Mouse (Mus musculus) limb, embryonic 13.5 days (tissue): ENCODE results near the gene Mcm9. TPM values are rescaled to one million over a fixed set of nuclear protein-coding genes. Genes with fewer than 3 reads are reported as not detected.

Experiments used
- ATAC-seq: fragments of 200-750 bp; cut with Nextera tagmentation; 2 replicates; pipeline ENCODE4 v1.8.0; 2017; ENCODE audit warnings: low read depth, moderate number of reproducible peaks, moderate TSS enrichment; ENCODE audit not compliant: low FRiP score
- H3K27ac ChIP-seq: fragments of 300-500 bp; sonication (generic); 2 replicates; pipeline ENCODE4 v1.5.1; 2015; ENCODE audit warnings: inconsistent platforms, mild to moderate bottlenecking, moderate library complexity
- H3K27me3 ChIP-seq: fragments of 300-500 bp; sonication (generic); 2 replicates; pipeline ENCODE4 v1.6.1; 2015; ENCODE audit warnings: mild to moderate bottlenecking, inconsistent platforms
- H3K36me3 ChIP-seq: fragments of 300-500 bp; sonication (generic); 2 replicates; pipeline ENCODE4 v1.6.1; 2015; ENCODE audit warnings: inconsistent platforms, mild to moderate bottlenecking, moderate library complexity
- H3K4me1 ChIP-seq: fragments of 300-500 bp; sonication (generic); 2 replicates; pipeline ENCODE4 v1.6.1; 2015; ENCODE audit warnings: inconsistent platforms
- H3K4me2 ChIP-seq: fragments of 300-500 bp; sonication (generic); replicated peaks from 2 replicates; pipeline ENCODE4 v1.6.1; 2015; ENCODE audit warnings: inconsistent platforms, mild to moderate bottlenecking, moderate library complexity
- H3K4me3 ChIP-seq: fragments of 300-500 bp; sonication (generic); 2 replicates; pipeline ENCODE4 v1.5.1; 2015; ENCODE audit warnings: moderate library complexity, mild to moderate bottlenecking, inconsistent platforms
- H3K9ac ChIP-seq: fragments of 300-500 bp; sonication (generic); 2 replicates; pipeline ENCODE4 v1.6.1; 2015; ENCODE audit warnings: mild to moderate bottlenecking, inconsistent platforms
- H3K9me3 ChIP-seq: fragments of 300-500 bp; sonication (generic); 2 replicates; pipeline ENCODE4 v1.6.1; 2016; ENCODE audit warnings: inconsistent platforms
- WGBS: fragments of 180-500 bp; shearing (Covaris S2); methylation state at CpG from one replicate; pipeline ENCODE4 v1.1.7; 2015; 5-methylcytosine and 5-hydroxymethylcytosine counted together
- polyA plus RNA-seq: library from polyadenylated mRNA; unstranded; fragments of >200 nt; fragmentation: Nextera tagmentation; extraction: Ambion mirVana; gene quantifications from 2 replicates; pipeline ENCODE4 v1.2.1, GENCODE M21; 2015

The Mcm9 gene
- polyA plus RNA-seq, 1 experiment from 2014 or later: 12.6 TPM

GRCm38 (mm10) chr10:53608274-53608673, 22.0 kb downstream of the Mcm9 start:
- Histone ChIP-seq H3K27me3 (no peaks in the 10 kb centered on the region), H3K27ac (no peak overlapping the region), H3K9me3 (no peaks in the 10 kb centered on the region), H3K4me3 (no peak overlapping the region), H3K9ac (no peak overlapping the region), H3K4me2 (no peak overlapping the region), H3K36me3 (peaks cover 62% of the 10 kb centered on the region), H3K4me1 (no peaks in the 10 kb centered on the region)
- no peak for ATAC-seq
- WGBS: 57% methylated on average over 2 of the region's 2 CpGs

GRCm38 (mm10) chr10:53605328-53605727, 24.9 kb downstream of the Mcm9 start:
- Histone ChIP-seq H3K27ac (no peak overlapping the region), H3K9me3 (no peaks in the 10 kb centered on the region), H3K9ac (no peak overlapping the region), H3K4me3 (no peak overlapping the region), H3K4me2 (no peak overlapping the region), H3K36me3 (peaks cover 63% of the 10 kb centered on the region), H3K27me3 (no peaks in the 10 kb centered on the region), H3K4me1 (peaks cover 15% of the 10 kb centered on the region; the same call in 1 of the 2 replicates)
- 69% methylated on average over 2 of the region's 2 CpGs for WGBS
- ATAC-seq: no peak

- Histone ChIP-seq H3K36me3 (peaks cover 23% of the 10 kb centered on the region), H3K4me2 (peak overlapping the region; percentile 58), H3K27me3 (no peaks in the 10 kb centered on the region), H3K27ac (no peak overlapping the region), H3K9ac (no peak overlapping the region), H3K4me1 (peaks cover 45% of the 10 kb centered on the region), H3K4me3 (peak overlapping the region; percentile 24), H3K9me3 (no peaks in the 10 kb centered on the region)
- WGBS: 57% methylated on average over 5 of the region's 5 CpGs
- ATAC-seq: no peak
These were observed 31.4 kb downstream of the Mcm9 start for GRCm38 (mm10) chr10:53598821-53599220.

- Histone ChIP-seq H3K9ac (peak overlapping the region; percentile 99), H3K4me1 (peaks cover 45% of the 10 kb centered on the region), H3K4me2 (peak overlapping the region; percentile 65), H3K9me3 (no peaks in the 10 kb centered on the region), H3K27me3 (no peaks in the 10 kb centered on the region), H3K27ac (peak overlapping the region; percentile 99), H3K36me3 (peaks cover 10% of the 10 kb centered on the region), H3K4me3 (peak overlapping the region; percentile 97)
- WGBS: under 1% methylated on average over 91 of the region's 99 CpGs
- ATAC-seq: peak; percentile 3; the same call in 1 of the 2 replicates
These were observed 32.9 kb downstream of the Mcm9 start for GRCm38 (mm10) chr10:53597121-53597881.

- under 1% methylated on average over 52 of the region's 52 CpGs for WGBS
- Histone ChIP-seq H3K9ac (peak within 1 kb of the TSS; percentile 99), H3K9me3 (no peaks in the 10 kb centered on the region), H3K36me3 (peaks cover 10% of the 10 kb centered on the region), H3K4me3 (peak within 1 kb of the TSS; percentile 97), H3K4me2 (peak within 1 kb of the TSS; percentile 68), H3K27me3 (no peaks in the 10 kb centered on the region), H3K4me1 (peaks cover 42% of the 10 kb centered on the region), H3K27ac (peak within 1 kb of the TSS; percentile 99)
- ATAC-seq: peak; percentile 99
These were observed 33.5 kb downstream of the Mcm9 start, which contains the start of gene Asf1a for GRCm38 (mm10) chr10:53596677-53597120. TSS of gene Asf1a (plus strand) at chr10:53596757.

DNA sequence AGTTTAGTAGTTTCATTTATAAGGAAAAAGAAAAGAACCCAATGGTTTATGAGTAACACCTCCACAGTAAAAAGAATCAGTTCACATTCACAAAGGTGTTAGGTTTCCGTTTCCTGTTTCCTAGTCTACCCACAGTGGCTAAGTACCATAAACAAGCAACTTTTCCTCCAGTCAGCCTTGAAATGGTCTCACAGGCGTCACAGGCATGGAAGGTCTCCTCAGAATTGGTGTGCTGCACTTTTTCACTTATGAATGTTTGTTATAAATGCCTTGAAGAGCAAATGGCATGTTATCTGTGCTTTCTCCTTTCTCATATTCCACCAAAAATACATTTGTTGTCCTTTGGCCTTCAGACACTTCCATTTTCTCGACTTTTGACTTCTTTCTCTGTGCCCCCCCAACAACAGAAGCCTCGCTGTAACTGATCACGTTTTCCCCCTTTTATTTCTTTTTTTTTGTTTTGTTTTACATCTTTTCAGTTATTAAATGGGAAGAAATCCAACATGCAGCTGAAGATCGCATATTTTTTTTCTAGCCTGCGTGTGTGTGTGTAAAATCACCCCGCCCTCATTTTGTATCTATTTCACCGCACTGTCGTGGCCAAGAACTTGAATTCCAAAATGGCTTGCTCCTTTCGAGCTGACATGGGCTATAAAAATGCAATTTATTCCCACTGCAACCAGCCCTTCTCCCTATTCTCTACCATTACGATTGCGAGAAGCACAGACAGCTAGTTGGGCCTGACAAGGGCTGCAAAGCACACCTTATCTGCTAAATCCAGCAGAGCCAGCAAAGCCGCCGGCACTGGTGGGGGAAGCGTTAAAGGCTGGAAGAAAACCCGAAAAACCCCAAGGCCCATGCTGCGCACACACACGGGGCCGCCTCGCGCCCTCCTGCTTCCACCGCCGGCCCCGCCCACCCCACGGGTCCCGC, 34.2 kb downstream of the Mcm9 start:
- WGBS: 4% methylated on average over 24 of the region's 27 CpGs

GRCm38 (mm10) chr10:53585777-53586176, 44.5 kb downstream of the Mcm9 start:
- no peak overlapping the region for H3K4me2 ChIP-seq
- no peak overlapping the region for H3K27ac ChIP-seq
- H3K27me3 ChIP-seq: no peaks in the 10 kb centered on the region
- H3K9me3 ChIP-seq: no peaks in the 10 kb centered on the region
- H3K4me1 ChIP-seq: peaks cover 5% of the 10 kb centered on the region; the same call in 1 of the 2 replicates
- no peak overlapping the region for H3K9ac ChIP-seq
- H3K4me3 ChIP-seq: no peak overlapping the region
- ATAC-seq: no peak
- 73% methylated on average over 3 of the region's 3 CpGs for WGBS
- no peaks in the 10 kb centered on the region; the same call in 1 of the 2 replicates for H3K36me3 ChIP-seq

More for the DNA sequence above, 34.2 kb downstream of the Mcm9 start:
- H3K36me3 ChIP-seq: peaks cover 7% of the 10 kb centered on the region
- peak overlapping the region; percentile 99 for H3K27ac ChIP-seq
- H3K4me3 ChIP-seq: peak overlapping the region; percentile 97
- no peaks in the 10 kb centered on the region for H3K9me3 ChIP-seq
- ATAC-seq: peak; percentile 94
- H3K9ac ChIP-seq: peak overlapping the region; percentile 75
- peak overlapping the region; percentile 68 for H3K4me2 ChIP-seq
- no peaks in the 10 kb centered on the region for H3K27me3 ChIP-seq
- H3K4me1 ChIP-seq: peaks cover 36% of the 10 kb centered on the region

- no peak overlapping the region for H3K27ac ChIP-seq
- H3K9ac ChIP-seq: peak overlapping the region; percentile 48; the same call in 1 of the 2 replicates
- peak overlapping the region; percentile 44 for H3K4me3 ChIP-seq
- H3K4me1 ChIP-seq: peaks cover 5% of the 10 kb centered on the region
- no peaks in the 10 kb centered on the region for H3K36me3 ChIP-seq
- WGBS: 23% methylated on average over 8 of the region's 12 CpGs
- H3K27me3 ChIP-seq: no peaks in the 10 kb centered on the region
- peak; percentile 49 for ATAC-seq
- H3K4me2 ChIP-seq: peak overlapping the region; percentile 74
- H3K9me3 ChIP-seq: no peaks in the 10 kb centered on the region
These were observed 49.2 kb downstream of the Mcm9 start for GRCm38 (mm10) chr10:53581087-53581486.

GRCm38 (mm10) chr10:53580621-53581081, 49.6 kb downstream of the Mcm9 start:
- Histone ChIP-seq H3K4me3 (peak overlapping the region; percentile 44), H3K4me1 (peaks cover 5% of the 10 kb centered on the region), H3K27me3 (no peaks in the 10 kb centered on the region), H3K9ac (peak overlapping the region; percentile 59), H3K4me2 (peak overlapping the region; percentile 74), H3K9me3 (no peaks in the 10 kb centered on the region), H3K27ac (no peak overlapping the region), H3K36me3 (no peaks in the 10 kb centered on the region)
- whole genome bisulfite sequencing: 14% methylated on average over 14 of the region's 14 CpGs
- ATAC-seq: peak; percentile 88

DNA sequence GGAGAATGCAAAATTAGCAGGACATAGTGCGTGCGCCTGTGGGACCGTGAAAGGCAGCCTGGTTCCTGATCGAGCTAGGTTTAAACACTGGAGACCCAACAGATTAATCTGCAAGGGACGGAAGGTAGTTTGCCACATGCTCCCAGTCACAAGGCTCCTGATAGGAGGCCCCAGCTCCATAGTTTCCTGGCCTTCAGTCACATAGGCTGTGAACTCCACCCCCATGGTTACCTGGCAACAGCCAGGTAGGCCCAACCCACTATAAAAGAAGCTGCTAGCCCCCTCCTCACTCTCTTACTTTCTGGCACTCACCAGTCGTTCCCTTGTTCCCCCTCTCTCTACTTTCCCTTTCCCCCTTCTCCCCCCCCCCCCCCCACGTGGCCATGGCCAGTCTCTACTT, 50.1 kb downstream of the Mcm9 start:
- Histone ChIP-seq H3K27ac (no peak overlapping the region), H3K27me3 (no peaks in the 10 kb centered on the region), H3K36me3 (no peaks in the 10 kb centered on the region), H3K4me3 (peak overlapping the region; percentile 44), H3K9me3 (no peaks in the 10 kb centered on the region), H3K4me1 (peaks cover 5% of the 10 kb centered on the region), H3K9ac (no peak overlapping the region; the same call in 1 of the 2 replicates), H3K4me2 (peak overlapping the region; percentile 74)
- no peak for ATAC-seq
- 34% methylated on average over 7 of the region's 7 CpGs for WGBS

GRCm38 (mm10) chr10:53568531-53568930, 61.7 kb downstream of the Mcm9 start:
- H3K4me1 ChIP-seq: no peaks in the 10 kb centered on the region
- no peaks in the 10 kb centered on the region for H3K9me3 ChIP-seq
- ATAC-seq: no peak
- no peaks in the 10 kb centered on the region for H3K36me3 ChIP-seq
- no peaks in the 10 kb centered on the region for H3K27me3 ChIP-seq
- no peak overlapping the region for H3K4me3 ChIP-seq
- H3K27ac ChIP-seq: no peak overlapping the region
- H3K9ac ChIP-seq: no peak overlapping the region
- no peak overlapping the region for H3K4me2 ChIP-seq

GRCm38 (mm10) chr10:53565538-53565937, 64.7 kb downstream of the Mcm9 start:
- Histone ChIP-seq H3K4me1 (no peaks in the 10 kb centered on the region), H3K9ac (no peak overlapping the region), H3K27me3 (no peaks in the 10 kb centered on the region), H3K36me3 (no peaks in the 10 kb centered on the region), H3K9me3 (no peaks in the 10 kb centered on the region), H3K4me2 (no peak overlapping the region), H3K4me3 (no peak overlapping the region), H3K27ac (no peak overlapping the region)
- ATAC-seq: no peak
- 97% methylated on average over 2 of the region's 2 CpGs for WGBS
